Mouse (Mus musculus) C2C12 (cell line): ENCODE results near the gene Klf2. TPM values are rescaled to one million over a fixed set of nuclear protein-coding genes. Genes with fewer than 3 reads are reported as not detected.

ENCODE experiments used
- H3K27me3 ChIP-seq: one replicate; pipeline ENCODE4 v1.6.1; 2011; ENCODE audit not compliant: control insufficient read depth, insufficient read depth, insufficient read length
- H3K36me3 ChIP-seq: one replicate; pipeline ENCODE4 v1.6.1; 2011; ENCODE audit not compliant: control insufficient read depth, insufficient read depth
- H3K4me3 ChIP-seq: one replicate; pipeline ENCODE4 v1.5.1; 2011; ENCODE audit warnings: mild to moderate bottlenecking, control low read depth; ENCODE audit not compliant: poor library complexity, insufficient read depth, severe bottlenecking
- H3K79me2 ChIP-seq: one replicate; pipeline ENCODE4 v1.6.1; 2011; ENCODE audit not compliant: control insufficient read depth, insufficient read depth
- H3K79me3 ChIP-seq: one replicate; pipeline ENCODE4 v1.6.1; 2011; ENCODE audit warnings: low read depth, control low read depth
- H3ac ChIP-seq: one replicate; pipeline ENCODE3; 2011; ENCODE audit warnings: low read depth; ENCODE audit not compliant: control insufficient read depth, insufficient read length
- CEBPB ChIP-seq: IDR thresholded peaks from one replicate; pipeline ENCODE4 v1.6.1; 2011; ENCODE audit warnings: low read depth, mild to moderate bottlenecking, control low read depth, moderate library complexity
- CTCF ChIP-seq: IDR thresholded peaks from one replicate; pipeline ENCODE4 v1.5.1; 2011; ENCODE audit not compliant: control insufficient read depth, insufficient read depth, insufficient read length
- FOSL1 ChIP-seq: IDR thresholded peaks from one replicate; pipeline ENCODE4 v1.8.0; 2011; ENCODE audit warnings: mild to moderate bottlenecking, low read length; ENCODE audit not compliant: poor library complexity, insufficient read depth, severe bottlenecking
- MAX ChIP-seq: IDR thresholded peaks from one replicate; pipeline ENCODE4 v1.6.1; 2011; ENCODE audit warnings: mild to moderate bottlenecking, control low read depth
- MYOD1 ChIP-seq: IDR thresholded peaks from one replicate; pipeline ENCODE4 v1.6.1; 2011; ENCODE audit warnings: low read depth; ENCODE audit not compliant: control insufficient read depth, insufficient read length
- MYOG ChIP-seq: IDR thresholded peaks from one replicate; pipeline ENCODE4 v1.6.1; 2011; ENCODE audit not compliant: control insufficient read depth, insufficient read length; ENCODE audit errors: extremely low read depth
- USF1 ChIP-seq: IDR thresholded peaks from one replicate; pipeline ENCODE4 v1.6.1; 2011; ENCODE audit warnings: low read depth, mild to moderate bottlenecking, control low read depth, moderate library complexity
- polyA plus RNA-seq: library from polyadenylated mRNA; unstranded; fragments of >200 nt; fragmentation: generic; extraction: Trizol; gene quantifications from one replicate; pipeline ENCODE4 v1.2.1, GENCODE M21; 2012; ENCODE audit warnings: missing spikeins

The Klf2 gene
- polyA plus RNA-seq, 1 experiment: 9.9 TPM

DNA sequence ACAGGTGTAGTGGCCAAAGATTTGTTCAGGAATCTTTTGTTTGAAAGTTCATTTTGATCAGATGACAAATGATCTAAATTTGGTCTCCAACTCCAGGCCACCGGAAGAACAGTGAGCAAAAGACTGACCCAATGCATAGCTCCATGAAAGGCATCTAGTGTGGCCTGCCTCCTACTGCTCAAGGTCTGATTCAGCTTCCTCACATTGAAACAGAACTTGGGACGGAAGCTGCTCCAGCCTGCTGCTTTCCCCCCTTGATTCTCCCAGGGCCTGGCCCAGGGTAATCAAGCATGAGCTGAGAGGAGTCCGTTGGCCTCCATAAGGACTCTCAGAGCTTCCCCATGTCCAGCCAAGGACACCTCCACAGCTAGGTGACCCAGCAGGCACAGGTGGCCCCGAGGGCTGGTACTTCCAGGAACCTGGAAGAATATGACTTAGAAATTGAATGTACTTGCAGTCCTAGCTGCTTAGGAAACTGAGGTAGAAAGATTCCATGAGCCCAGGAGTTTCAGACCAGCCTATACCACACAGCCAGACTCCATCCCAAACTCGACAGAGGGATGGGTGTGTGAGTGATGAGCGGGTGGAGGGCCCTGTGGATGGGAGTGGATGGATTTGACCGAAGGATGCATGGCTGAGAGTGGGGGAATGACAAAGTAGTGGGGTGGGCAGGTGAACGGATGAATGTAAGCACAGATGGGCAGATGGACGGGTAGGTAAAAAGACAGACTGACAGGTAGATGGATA lies 18.0 kb upstream of the Klf2 start:
- Histone ChIP-seq H3ac (no peak overlapping the region), H3K27me3 (no peaks in the 10 kb centered on the region), H3K36me3 (no peaks in the 10 kb centered on the region), H3K79me2 (no peaks in the 10 kb centered on the region), H3K4me3 (no peak overlapping the region), H3K79me3 (no peaks in the 10 kb centered on the region)
- no peak for TF ChIP-seq CTCF
- TF ChIP-seq MYOD1: no peak
- no peak for TF ChIP-seq MAX
- no peak for TF ChIP-seq USF1
- TF ChIP-seq FOSL1: no peak
- no peak for TF ChIP-seq MYOG
- no peak for TF ChIP-seq CEBPB

DNA sequence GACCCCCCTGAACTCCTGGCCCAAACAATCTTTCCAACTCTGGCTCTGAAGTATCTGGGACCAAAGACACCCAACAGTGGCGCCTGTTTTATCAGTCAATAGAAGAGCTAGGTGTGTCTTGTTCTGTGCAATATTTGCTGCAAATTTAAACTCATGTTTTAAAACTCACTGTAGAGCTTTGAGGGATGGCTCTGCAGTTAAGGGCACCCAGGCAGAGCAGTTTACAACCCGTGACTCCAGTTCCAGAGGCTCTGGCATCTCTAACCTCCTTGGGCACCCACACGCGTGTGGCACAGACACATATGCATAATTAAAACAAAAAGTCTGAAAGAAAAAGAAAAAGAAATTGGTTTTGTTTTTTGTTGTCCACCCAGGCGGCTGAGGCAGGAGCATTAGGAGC lies 17.3 kb upstream of the Klf2 start:
- no peak overlapping the region for H3ac ChIP-seq
- H3K79me2 ChIP-seq: no peaks in the 10 kb centered on the region
- H3K79me3 ChIP-seq: no peaks in the 10 kb centered on the region
- no peaks in the 10 kb centered on the region for H3K27me3 ChIP-seq
- no peak overlapping the region for H3K4me3 ChIP-seq
- H3K36me3 ChIP-seq: no peaks in the 10 kb centered on the region
- TF ChIP-seq MYOD1: no peak
- TF ChIP-seq CEBPB: no peak
- TF ChIP-seq MYOG: no peak
- TF ChIP-seq CTCF: no peak
- no peak for TF ChIP-seq MAX
- TF ChIP-seq FOSL1: no peak
- TF ChIP-seq USF1: no peak

DNA sequence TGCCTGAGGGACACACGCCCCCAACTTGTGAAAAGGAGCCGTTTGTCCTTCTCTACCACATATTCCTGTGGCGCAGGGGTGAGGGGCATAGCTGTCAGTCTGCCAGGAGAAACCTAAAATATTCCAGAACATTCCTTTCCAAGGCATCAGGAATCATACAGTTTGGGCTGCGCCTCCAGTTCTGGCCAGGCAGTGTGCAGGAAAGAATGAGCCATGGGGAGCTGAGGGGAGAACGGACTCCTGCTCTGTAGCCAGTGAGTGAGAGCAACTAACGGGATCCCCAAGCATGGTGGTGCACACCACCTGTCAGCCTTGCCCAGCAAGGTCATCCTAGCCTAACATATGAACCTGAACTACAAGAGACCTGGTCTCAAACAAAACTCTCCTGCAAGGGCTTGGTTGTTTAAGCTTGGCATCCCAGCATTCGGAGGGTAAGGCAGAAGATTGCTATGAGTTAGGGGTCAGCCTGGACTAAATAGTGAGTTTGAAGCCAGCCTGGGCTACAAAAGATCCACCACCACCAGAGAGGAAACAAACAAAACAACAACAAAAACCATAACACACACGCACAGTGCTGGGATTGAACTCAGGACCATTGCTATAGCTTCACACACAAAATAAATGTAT lies 15.7 kb upstream of the Klf2 start:
- no peak for TF ChIP-seq MYOD1
- H3K27me3 ChIP-seq: no peaks in the 10 kb centered on the region
- H3ac ChIP-seq: no peak overlapping the region
- no peaks in the 10 kb centered on the region for H3K79me2 ChIP-seq
- no peaks in the 10 kb centered on the region for H3K36me3 ChIP-seq
- no peak overlapping the region for H3K4me3 ChIP-seq
- no peaks in the 10 kb centered on the region for H3K79me3 ChIP-seq

DNA sequence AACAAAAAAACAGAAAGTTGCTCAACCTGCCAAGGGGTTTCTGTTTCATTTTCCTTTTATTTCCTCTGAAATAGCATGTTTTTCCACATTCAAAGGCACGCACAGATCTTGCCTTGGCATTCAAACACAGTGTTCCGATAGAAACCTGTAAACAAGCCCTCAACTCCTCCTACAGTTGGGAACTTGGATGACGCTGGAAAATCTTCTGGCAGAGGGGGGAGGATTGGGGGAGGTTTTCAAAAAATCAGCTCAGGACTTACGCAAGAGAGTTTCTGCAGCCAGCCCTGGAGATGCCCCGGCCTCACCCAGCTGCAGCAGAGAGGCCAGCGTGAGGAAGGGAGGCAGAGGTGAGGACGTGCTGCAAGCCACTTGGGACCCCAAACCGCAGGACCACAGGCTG lies 15.2 kb upstream of the Klf2 start:
- no peaks in the 10 kb centered on the region for H3K79me2 ChIP-seq
- peak; percentile 86 for TF ChIP-seq CEBPB
- TF ChIP-seq FOSL1: no peak
- no peaks in the 10 kb centered on the region for H3K36me3 ChIP-seq
- H3K79me3 ChIP-seq: no peaks in the 10 kb centered on the region
- H3K27me3 ChIP-seq: no peaks in the 10 kb centered on the region
- no peak overlapping the region for H3K4me3 ChIP-seq
- no peak overlapping the region for H3ac ChIP-seq

DNA sequence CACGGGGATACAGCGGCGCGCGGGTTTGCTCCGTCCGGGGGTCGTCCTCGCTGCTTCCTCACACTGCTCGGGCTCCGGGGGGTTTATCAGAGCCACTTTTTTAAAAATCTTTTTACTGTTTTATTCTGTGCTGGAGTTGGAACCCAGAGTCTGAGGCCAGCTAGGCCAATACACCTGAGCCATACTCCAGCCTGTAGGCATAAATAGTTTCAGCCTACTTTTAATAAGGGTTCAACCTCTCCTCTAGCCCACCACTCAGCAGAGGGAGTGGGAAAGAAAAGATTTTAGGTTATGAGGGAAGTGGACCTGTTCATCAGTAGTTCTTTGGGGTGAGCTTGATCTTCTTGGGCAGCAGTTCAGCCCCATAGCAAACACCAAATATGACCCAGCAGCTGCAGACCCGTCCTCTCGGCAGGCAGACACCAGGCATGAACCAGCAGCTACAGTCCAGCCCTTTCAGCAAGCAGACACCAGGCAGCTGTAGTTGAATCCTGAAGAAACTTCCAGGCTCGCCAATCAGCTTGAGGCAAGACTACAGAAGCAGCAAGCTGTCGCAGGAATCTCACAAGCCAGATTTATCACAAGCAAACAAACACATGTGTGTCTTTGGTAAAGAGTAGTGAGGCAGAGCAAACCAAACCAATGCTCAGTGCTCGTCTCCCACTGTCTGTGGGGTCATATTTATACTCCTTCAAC lies 13.5 kb upstream of the Klf2 start, which contains the start of gene Gm10282:
Gene Gm10282, minus strand, starts transcription at position 51 of the 696 bp plus-strand sequence.
- H3K79me3 ChIP-seq: no peaks in the 10 kb centered on the region
- H3K79me2 ChIP-seq: no peaks in the 10 kb centered on the region
- H3ac ChIP-seq: no peak within 1 kb of the TSS
- no peaks in the 10 kb centered on the region for H3K36me3 ChIP-seq
- TF ChIP-seq FOSL1 (no peak), MYOG (no peak), MYOD1 (no peak), MAX (no peak), CTCF (no peak), CEBPB (no peak), USF1 (no peak)
- H3K27me3 ChIP-seq: no peaks in the 10 kb centered on the region
- H3K4me3 ChIP-seq: no peak within 1 kb of the TSS

DNA sequence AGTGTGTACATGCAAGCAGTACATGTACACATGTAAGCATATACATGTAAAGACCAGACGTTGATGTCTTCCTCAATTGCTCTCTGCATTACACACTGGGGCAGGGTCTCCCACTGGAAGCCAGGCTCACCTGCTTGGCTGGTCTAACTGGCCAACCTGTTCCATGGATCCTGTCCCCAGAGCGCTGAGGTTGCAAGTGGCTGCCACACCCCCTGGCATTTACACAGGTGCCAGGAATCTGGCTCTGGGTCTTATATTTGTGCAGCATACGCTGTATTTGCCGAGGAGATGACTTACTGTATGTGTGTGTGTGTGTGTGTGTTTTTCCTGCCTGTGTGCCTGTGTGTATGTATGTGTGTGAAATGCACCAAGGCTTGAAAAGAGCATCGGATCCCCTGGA lies 11.9 kb upstream of the Klf2 start:
- Histone ChIP-seq H3K36me3 (no peaks in the 10 kb centered on the region), H3ac (no peak overlapping the region), H3K79me2 (no peaks in the 10 kb centered on the region), H3K4me3 (no peak overlapping the region), H3K27me3 (no peaks in the 10 kb centered on the region), H3K79me3 (no peaks in the 10 kb centered on the region)
- TF ChIP-seq MYOD1: no peak
- TF ChIP-seq CTCF: no peak
- no peak for TF ChIP-seq USF1
- TF ChIP-seq CEBPB: no peak
- TF ChIP-seq FOSL1: no peak
- no peak for TF ChIP-seq MYOG
- no peak for TF ChIP-seq MAX
